Mouse (Mus musculus): ENCODE measurements around the gene Prss16.

Prss16 gene

DNA sequence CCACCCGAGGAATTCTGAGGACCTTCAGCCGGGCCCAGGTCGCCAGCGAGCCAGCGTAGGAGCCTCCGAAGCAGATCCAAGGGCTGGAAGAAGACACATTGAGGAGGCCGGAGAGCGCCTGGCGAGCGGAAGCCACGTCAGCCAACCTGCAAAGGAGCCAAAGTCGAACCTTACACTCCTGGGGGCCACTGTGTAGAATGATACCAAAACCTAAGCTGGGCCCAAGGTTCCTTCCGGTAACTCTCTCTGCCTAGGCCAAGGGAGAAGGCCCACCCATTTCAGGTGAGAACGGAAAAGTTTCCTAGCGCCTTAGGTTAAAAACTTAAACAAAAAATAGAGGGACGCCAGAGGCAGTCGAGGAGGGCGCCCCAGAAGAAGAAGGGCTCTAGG lies 2.4 kb downstream of the Prss16 start:
- no peak for DNase-seq (ENCODE audit: low read depth)

DNA sequence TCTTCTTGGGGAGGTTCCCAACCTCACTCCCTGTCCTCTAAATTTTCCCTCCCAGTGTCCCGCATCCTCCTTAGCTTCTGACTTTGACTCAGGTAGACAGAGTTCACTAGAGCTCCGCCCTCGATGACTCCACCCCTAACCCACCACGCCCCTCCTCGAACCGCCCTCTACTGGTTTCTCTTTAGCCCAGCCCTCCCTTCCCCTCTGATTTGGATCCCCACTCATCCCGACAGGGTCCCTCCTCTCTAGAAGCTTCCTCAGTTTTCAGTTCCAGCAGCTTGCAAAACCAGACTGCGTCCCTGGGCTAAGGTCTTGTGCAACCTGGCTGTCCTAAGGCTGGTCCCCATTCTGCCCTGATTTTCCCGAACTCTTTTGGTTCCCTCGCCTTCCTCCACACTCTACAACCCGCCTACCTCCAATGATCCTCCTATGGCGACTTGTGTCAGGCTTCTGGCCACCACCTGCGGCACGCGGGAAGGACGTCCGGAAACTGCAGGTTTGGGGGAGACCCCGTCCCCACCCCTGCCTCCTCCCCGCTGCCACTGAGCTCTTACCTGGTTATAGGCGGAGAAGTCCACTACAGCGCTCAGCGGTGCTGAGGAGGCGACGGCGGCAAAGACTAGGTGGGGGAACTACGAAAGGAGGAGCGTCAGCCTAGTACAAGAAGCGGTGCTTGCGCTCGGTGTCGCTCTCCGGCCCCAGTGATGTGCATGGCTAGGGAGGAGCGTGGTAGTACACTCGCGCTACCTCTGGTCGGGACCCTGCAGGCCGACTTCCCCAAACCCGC lies 3.0 kb downstream of the Prss16 start:
- peak; percentile 88 for DNase-seq (ENCODE audit: low read depth)

DNA sequence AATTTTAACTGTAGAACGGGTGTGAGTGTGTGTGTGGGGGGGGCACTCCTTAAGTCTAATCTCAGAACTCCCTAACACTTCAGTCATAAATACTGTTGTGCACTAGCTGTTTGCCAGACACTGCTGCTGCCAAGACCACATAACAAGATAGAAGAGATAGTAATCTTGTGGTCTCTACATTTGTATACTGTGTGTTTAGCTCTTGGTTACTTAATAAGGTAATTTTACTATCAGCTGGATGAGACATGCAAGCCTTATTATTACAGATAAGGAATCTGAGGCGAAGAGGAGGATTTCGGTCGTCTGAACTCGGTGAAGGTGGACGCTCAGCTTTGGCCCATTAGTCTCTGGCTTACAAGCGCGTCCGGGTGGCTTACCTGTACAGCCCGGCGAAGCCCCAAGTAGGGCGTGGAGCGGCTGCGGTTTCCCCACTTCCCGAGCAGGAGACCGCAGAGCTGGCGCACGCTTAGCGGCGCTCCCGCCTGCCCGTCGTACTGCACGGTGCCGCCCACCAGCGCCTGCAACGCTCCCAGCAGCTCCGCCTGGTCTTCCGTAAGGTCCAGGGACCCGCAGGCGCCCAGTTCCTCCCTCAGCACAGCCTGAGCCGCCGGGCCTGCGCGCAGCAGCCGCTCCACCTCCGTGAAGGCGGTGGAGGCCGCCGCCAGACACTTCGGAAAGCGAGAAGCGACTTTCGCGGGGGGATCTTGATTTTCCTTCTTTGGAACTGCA lies 3.8 kb downstream of the Prss16 start:
- peak; percentile 81 for DNase-seq (ENCODE audit: low read depth)

DNA sequence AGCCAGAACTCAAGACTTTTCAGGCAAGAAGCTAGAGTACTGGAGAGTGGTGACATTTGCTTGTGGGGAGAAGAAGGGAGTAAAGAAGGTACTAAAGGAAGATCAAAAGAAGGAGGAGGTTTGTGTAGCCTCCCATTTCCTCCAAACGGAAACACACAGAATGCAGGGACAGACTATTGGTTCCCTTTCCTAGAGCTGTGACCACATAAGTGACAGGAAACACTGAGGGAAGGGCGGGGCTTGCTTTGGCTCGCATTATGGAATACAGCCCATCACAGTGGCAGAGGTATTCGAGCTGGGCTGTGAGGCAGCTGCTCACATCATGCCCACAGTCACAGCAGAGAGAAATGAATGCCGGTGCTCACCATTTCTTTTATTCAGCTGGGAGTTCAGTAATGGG lies 7.7 kb downstream of the Prss16 start:
- peak; percentile 64 for DNase-seq (ENCODE audit: low read depth)

DNA sequence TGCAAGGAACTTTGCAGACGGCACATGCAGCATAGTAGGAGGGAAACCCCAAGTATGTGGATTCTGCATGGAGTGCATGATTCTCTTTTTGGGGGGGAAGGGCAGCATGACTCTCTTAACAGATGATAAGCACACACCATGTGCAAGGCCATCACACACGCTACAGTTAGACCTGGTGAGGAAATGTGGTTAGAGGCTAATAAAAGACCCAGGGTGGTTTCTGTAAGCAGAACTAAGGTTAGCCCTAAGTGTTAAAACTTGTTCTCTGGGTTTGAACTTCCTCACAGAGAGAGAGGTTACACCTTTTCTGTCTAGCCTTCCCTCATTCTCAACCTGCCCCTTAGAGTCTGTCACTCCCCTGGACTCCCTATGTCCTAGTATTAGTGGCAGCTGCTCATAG lies 8.2 kb downstream of the Prss16 start:
- no peak for DNase-seq (ENCODE audit: low read depth)

DNA sequence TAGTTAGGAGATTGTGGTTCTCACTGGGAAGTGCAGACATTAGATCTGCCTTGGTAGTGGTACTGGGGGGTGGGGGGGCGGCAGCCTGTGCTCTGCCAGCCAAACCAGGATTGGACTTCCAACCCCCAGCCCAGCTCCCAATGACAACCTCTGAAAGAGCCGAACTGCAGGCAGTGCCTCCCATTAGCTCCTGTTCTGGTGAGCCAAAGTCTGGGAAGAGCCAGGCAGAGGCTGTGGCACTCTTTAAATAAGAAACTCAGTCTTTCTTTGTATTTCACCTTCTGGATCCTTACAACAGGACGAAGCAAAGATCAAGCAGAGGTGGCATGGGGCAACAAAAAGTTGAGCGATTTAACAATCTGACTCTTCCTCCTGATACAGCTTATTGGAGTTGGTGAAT lies 10.4 kb downstream of the Prss16 start:
- DNase-seq (ENCODE audit: low read depth) = no peak

DNA sequence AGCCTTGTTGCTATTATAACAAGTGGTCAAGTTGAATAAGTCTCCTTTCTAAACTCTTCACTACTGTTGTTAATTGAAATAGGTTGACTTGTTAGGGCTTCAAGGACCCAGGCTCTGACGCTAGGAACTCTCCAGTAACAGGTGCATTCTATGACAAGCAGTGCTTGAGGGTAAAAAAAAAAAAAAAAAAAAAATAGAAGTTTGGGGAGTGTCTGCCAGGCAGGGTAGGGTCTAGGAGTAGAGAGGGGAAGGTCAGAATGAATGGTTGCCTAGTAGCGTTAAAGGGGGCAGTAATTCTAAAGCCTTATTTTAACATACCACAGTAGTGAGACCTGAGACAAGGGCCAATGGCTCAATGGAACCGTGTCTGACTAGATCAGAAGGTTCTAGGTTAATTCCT lies 11.1 kb downstream of the Prss16 start:
- DNase-seq (ENCODE audit: low read depth) = no peak

DNA sequence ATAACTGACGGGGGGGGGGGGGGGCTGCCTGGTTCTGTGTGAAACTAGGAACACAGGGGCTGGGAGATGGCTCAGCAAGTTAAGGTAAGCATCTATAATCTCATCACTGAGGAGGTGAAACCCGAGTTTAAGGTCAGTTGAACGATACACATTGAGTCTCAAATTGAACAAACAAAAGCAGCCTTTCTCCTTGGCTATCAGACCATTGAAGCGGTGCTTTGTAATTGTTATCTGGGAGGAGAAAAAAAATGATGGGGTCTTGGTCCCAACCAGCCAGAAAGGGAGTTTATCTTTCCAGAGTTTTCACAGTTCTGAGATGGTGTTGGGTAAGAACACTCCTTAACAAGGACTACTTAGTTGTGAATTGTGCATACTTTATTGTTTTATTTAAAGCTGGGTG lies 11.7 kb downstream of the Prss16 start:
- DNase-seq (ENCODE audit: low read depth) = no peak

DNA sequence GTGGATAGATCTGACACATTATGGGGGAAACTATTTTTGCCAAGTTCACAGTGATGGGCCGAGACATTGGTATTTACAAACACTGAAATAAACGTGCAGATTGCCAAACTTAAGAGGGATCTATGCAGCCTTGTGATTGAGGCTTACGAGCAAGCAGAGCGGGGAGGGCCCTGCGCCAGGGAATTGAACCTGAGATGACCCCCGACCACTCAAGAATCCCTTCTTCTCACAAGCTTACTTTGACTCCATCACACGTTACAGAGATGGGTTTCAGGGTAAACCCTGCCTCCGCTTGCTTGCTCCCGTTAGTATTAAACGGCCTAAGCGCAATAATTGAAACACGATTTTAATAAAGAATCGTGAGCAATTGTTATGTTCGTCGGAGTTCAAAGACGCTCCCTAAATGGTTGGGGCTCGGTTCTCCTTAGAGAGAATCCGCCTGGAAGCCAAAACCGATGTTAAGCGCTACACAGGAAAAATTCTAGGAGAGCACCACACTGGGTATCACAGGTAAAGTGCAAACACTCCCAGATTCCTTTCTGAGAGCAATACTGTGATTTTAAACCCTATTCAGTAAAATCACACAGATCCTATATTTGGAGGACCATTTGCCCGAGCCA lies 12.2 kb downstream of the Prss16 start:
- DNase-seq (ENCODE audit: low read depth) = no peak

DNA sequence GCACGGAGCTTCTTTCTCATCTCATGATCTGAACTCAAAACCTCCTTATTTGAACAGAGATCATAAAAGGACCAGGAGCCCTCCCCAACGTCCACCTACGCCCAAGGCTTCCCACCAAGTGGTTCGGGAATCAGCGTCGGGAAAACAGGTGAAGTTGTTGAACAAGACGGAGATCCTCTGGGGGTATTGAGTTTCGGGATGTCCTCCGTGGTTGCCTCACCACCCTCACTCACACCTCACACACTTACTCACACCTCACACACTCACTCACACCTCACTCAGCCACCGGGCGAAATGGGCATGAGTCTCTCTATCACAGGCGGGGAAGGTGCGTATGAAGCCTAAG lies 12.7 kb downstream of the Prss16 start:
- DNase-seq (ENCODE audit: low read depth) = peak; percentile 46

DNA sequence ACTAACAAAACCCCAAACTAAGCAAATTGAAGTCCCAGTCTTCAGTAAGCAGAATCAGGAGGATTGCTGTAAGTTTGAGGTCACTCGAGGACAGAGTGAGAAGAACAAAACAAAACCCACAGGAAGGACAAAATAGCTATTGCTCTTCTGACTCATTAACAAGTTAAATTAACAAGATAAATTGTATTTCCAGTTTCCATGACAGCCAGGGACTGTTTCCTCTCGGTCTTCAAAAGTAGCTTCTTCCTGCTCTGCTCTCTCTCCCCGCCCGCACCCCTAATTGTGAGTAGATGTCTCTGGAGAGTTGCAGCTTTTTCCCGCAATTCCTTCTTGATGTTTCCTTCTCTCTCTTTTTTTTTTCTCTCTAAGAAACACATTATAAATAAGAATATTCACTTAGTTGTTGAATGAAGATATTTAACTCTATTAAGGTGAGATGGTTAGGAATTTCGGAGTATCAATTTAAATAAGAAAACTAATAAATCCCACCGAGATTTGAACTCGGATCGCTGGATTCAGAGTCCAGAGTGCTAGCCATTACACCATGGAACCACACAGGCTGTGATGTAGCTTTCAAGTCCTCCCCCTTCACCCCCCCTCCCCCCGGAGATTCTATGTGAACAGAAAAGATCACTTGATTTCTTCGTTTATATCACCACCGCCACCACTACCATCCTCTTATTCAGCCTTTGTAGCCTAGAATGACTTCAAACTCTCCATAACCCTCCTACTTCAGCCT lies 13.3 kb downstream of the Prss16 start:
- peak; percentile 69 for DNase-seq (ENCODE audit: low read depth)

DNA sequence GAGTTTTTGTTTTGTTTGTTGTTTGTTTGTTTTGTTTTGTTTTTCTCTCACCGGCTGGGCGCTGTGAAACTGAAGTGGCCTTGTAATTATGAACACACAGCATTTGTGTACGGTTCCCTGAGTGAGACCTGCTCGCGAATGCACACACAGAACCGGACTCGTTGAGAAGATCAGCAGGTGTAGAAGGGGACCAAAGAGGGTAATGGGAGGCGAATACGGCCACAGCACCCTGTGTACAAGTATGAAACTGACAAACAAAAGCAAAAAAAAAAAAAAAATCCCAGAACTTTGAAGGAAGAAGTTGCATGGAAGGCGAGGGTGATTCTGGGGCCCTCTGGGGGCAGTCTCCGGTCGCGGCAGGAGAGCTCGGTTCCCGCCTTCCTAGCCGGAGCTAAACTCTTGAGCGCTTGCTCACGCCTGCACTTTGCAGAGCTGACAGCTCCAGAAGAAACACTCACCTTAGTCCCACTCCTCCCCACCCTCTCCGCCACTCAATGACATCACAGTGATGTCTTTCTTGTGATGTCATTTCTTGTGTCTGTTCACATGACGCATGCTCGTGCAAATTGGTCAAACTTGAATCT lies 14.1 kb downstream of the Prss16 start:
- peak; percentile 70 for DNase-seq (ENCODE audit: low read depth)

DNA sequence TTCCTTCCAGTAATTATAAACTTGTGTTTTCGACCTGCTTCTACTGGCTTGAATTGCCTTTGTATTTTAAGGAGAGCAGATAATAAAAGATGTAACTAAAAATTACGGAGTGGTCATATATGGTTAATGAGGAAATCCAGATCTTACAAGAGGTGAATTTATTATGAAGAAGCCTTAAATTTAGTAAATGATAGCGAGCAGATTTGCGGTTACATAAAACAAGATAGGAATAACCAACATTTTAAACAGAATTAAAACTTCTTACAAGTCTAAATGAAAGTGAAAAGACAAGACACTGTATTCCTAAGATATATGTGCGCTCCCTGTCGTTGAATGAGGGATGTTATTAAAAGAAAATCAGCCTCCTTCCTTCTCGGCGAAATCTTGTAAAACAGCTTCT lies 14.6 kb downstream of the Prss16 start:
- DNase-seq (ENCODE audit: low read depth) = no peak

DNA sequence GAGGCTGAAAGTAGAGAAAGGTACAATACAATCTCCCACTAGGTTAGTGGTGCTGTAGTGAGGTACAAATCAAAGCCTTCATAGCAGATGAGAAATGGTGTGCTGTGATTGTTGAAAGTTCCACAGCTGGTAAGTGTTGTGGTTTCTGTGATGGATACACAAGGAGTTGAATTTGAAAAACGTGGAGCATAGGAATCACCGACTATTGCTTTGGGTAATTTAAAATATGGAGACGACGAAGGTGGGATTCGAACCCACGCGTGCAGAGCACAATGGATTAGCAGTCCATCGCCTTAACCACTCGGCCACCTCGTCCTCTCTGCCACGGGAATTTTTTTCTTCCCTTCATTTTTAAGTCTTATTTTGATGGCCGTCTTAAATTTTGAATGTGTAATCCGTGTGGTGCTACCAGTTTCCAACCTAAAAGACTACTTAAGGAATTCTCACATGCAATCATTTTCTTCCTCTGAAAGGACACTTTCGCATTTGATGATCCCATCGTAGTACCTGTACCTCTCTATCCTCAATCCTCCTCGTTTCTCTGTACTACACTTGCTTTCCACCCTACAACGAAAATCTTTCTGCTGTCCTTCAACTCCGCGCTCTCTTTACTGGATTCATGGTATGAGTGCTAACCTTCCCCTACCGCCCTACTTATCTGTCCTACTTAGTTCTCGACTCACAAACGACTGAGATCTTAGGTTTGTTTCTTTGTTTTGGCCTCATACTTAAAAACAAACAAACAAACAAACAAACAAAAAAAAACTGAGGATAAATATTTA lies 15.4 kb downstream of the Prss16 start:
- DNase-seq (ENCODE audit: low read depth) = peak; percentile 56

DNA sequence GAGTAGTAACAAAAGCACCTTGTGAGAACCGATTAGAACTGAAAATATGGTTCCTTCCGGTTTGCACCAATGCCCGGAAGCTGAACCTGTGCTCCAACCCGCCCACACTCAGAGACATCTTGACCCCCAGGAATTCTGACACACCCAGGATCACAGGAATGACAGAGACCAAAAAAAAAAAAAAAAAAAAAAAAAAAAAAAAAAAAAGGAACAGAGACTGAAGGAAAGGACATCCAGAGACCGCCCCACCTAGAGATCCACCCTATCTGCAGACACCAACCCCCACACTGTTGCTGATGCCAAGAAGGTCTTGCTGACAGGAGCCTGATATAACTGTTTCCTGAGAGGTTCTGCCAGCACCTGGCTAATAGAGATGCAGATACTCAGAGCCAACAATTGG lies 17.0 kb downstream of the Prss16 start:
- no peak for DNase-seq (ENCODE audit: low read depth)

DNA sequence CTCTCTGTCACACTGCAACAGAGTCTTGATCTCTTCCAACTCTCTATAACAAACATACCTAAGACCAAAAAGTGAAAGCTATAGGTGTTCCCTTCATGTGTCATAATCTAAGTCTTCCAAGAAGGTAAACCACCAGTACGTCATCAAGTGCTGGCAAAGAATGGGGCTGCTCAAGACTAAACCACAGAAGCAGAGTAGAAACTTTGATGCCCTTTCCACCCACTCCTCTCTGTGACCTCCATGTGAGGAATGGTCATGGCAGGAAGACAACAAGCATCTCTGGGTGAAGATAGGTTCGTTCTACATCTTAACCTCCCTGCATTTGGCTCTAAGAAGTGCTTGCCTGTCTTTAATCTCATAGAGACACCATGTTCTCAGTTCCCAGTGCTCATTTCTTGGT lies 25.1 kb downstream of the Prss16 start:
- peak; percentile 56 for DNase-seq (ENCODE audit: low read depth)

DNA sequence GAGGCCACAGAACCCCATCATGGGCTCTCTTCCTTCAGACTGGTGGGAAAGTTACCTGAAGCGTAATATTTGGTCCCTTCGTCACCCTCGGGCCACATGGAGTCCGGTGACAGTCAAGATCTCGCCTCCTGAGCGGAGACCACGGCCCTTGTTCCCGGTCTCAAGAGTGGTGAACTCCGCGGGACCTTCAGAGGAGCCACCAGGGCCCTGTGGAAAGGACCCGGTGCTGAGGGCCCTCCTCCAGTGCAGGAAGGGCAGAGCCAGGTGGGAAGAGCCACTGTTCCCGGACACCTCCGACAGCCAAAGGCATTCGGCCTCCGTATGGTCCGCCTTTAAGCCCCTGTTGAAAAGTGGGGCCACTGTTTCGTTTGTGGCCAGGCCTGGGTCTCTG lies 27.7 kb downstream of the Prss16 start:
- DNase-seq (ENCODE audit: low read depth) = no peak

DNA sequence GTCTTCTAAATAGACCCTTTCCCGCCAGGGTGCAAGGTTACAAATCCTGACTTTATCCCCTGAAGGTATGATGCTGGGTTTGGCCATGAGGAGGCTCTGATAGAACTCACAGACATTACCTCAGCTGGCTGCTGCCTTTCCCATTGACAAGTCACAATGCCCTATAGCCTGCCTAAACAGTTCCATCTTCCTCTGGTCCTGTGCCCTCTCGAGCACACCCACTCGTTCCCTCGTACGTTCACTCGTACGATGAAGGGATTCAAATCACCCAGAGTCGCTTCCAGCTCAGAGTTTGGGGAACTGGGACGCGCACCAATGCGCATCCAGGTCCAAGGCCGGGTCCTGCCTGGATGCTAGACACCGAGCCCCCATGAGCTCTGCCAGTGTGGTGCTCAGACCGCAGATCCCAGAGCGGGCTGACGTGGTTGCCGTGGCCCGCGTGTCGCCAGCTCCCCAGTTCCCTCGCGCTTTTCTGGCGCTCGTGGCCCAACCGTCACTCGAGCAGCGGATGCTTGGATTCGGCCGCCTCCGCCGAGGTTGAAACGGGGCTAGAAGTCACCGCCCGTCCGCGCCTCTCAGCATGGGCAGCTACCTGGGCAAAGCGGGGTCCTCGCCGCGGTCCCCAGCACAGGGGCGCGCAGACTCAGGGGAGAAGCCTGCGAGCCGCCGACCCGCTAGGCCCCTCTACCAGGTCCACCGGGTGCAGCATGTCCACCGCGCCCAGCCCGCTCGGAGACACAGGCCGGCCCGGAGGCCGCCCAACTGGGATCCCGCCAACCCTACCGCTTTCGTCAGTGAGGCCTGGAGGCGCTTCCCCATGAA lies 28.4 kb downstream of the Prss16 start, which contains the start of gene Pom121l2:
Gene Pom121l2 (plus strand): TSS at position 214 of the 822 bp plus-strand sequence.
- peak; percentile 53 for DNase-seq (ENCODE audit: low read depth)

DNA sequence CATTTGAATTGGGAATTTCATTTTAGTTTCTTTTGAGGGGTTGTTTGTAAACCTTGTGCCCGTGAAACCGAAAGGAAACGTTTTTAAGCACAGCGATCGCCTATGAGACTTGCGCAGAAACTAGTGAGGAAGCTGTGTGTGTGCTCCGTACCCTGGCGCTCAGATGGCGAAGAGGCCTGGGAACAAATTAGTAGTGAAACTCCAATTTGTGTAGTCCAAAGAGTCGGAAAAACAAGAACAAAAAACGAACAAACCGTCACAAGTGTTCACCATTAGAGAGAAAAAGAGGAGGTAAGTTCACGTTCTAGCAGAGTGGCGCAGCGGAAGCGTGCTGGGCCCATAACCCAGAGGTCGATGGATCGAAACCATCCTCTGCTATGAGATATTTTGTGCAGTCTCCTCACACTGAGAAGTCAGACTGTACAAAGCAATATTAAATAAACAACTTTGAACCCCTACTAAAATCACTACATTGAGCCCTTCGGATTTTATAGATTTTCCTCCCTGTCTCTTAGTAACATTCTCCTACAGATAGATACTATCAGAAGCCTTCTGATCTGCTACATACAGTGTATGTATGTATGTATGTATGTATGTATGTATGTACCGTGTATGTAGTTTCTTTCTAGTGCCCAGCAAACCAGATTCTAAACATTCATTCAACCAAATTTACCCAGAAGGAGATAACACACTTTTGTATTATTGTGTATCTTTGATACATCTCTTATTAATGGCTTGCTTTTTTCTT lies 34.6 kb downstream of the Prss16 start:
- peak; percentile 94 for DNase-seq (ENCODE audit: low read depth)

Measured in induced T-regulatory cell, adult 2 months (primary cell).